Mouse (Mus musculus) stomach, postnatal 0 days (tissue): ENCODE measurements at regions not wholly inside any gene's neighbourhood (a gene's known extent, or its start where the extent isn't known, plus 50 kb on each side); places are given as distances from the start of the nearest gene placed in this dataset.

Source experiments
- CTCF ChIP-seq: IDR thresholded peaks from 2 replicates; pipeline ENCODE4 v1.5.1; 2016; ENCODE audit warnings: antibody characterized with exemption, low read depth, mild to moderate bottlenecking, moderate library complexity
- EP300 ChIP-seq: optimal IDR thresholded peaks from 2 replicates; pipeline ENCODE3; 2016; ENCODE audit warnings: antibody characterized with exemption

- TF ChIP-seq EP300 = no peak
- TF ChIP-seq CTCF = no peak
Measured at GRCm38 (mm10) chr5:39537044-39537443, 218.2 kb downstream of the Hs3st1 start.
